Mouse (Mus musculus) thymus, postnatal 4 days (tissue): Measurements from ENCODE around the gene Tns2.
A peak's percentile ranks its signal among the peaks of the same experiment; 100 is the strongest.

Source experiments
- DNase-seq: peaks from one replicate; pipeline ENCODE4 v3.0.0; 2021

Gene Tns2

DNA sequence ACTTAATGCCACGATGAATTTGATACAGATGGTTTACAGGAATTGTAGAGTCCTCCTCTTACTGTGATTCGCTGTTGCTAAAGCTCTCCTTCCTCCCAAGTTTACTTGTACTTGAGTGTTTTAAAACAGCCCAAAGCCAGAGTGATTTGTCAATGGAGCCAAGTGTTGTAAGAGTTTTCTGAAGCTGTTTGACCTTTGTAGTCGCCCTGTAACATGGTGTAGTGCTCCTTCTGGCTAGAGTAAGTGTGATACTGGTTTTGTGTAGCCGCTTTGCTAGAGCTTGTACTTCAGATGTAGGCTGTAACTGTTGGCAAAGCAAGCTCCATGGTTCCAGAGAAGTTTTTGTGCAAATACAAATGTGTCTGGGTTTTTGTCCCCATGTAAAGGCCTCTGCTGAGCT lies 8.0 kb upstream of the Tns2 start:
- DNase-seq = no peak

DNA sequence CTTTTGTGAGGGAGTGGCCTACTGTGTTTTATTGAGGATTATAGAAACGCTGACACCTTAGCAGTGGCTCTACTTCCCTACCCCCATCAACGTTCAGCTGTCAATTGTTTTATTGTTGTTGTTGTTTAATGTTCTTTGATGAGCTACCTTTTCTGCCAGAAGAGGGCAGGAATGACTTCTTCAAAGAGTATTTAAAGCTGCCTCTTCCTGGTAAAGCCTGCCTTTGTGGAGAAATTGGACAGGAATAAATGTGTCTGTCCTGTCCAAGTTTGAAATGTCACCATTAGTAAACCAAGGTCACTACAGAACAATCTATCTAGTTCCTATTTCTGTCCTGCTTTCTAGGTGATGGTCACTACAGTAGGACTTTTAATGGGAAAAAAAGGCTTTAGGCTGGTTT lies 6.1 kb upstream of the Tns2 start:
- no peak for DNase-seq

DNA sequence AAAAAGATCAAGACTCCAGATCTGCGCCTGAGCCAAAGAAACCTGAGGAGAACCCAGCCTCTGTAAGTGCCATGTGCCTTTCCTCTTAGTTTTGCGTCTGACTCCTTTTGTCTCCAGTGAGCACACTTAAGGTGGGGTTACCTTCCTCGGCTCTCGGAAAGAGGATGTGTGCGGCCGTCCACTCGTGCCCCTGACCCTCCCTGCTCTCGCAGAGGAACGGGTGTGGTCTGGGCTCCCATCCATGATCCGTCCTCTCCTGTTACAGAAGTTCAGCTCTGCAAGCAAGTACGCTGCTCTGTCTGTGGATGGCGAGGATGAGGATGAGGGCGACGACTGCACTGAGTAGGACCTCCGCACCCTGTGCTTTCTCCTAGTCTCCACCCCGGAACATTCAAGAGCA lies 5.2 kb upstream of the Tns2 start:
- DNase-seq = no peak

DNA sequence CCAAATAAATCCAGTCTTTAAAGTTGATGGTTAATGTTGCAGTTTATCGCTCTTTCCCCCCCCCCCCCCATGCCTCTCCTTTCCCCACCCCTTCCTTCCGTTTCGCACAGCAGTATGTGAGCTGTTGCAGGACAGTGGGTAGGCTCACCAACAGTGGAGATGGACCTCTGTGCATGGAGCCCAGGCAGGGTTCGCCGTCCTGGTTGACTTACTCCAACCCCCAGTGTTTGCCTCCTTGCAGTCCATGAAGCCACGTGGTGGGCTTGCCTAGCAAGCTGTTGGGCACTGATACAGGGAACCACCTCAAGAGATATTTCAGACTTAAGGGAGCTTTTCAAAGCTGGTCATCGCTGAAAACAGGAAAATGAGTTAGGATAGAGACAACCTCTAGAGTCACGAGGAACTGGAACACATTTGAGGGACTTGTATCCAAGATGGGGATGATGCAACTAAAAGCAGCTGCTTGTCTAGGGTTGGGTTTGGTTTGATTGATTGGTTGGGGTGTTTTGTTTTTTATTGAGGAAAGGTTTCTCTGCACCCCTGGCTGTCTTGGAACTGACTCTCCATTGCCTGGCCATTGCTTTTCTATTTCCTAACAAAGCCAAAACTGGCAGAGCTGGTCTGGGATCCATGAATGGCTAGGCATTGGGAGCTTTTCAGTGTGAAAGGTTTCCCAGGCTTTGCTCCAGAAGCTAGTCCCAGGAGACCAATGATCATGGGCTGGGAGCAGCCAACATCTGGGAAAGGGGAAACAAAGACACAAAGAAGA lies 2.9 kb upstream of the Tns2 start:
- no peak for DNase-seq

- DNase-seq = no peak
Measured at GRCm38 (mm10) chr15:102097991-102098555, 2.1 kb upstream of the Tns2 start.

- DNase-seq = no peak
Measured at GRCm38 (mm10) chr15:102099260-102099659, 953 bp upstream of the Tns2 start.

DNA sequence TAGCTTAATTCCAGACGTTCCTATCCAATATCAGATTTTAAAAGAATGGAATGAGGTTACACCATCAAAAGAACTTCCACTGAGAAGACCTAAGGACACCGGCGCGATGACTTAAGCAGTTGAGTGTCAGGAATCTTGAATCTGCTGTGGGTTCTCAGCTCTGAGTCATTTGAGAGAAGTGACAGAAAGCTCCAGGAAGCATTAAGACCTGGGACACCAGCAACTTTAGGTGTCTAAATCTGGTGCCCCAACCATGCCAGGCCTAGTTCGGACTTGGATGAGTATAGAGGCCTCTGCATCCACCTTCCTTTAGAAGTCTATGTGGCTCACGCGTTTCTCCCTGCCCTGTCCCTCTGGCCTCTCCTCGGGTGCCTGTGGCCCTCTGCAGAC lies 447 bp upstream of the Tns2 start:
- no peak for DNase-seq

GRCm38 (mm10) chr15:102100996-102101671 lies 921 bp downstream of the Tns2 start:
- DNase-seq = no peak

DNA sequence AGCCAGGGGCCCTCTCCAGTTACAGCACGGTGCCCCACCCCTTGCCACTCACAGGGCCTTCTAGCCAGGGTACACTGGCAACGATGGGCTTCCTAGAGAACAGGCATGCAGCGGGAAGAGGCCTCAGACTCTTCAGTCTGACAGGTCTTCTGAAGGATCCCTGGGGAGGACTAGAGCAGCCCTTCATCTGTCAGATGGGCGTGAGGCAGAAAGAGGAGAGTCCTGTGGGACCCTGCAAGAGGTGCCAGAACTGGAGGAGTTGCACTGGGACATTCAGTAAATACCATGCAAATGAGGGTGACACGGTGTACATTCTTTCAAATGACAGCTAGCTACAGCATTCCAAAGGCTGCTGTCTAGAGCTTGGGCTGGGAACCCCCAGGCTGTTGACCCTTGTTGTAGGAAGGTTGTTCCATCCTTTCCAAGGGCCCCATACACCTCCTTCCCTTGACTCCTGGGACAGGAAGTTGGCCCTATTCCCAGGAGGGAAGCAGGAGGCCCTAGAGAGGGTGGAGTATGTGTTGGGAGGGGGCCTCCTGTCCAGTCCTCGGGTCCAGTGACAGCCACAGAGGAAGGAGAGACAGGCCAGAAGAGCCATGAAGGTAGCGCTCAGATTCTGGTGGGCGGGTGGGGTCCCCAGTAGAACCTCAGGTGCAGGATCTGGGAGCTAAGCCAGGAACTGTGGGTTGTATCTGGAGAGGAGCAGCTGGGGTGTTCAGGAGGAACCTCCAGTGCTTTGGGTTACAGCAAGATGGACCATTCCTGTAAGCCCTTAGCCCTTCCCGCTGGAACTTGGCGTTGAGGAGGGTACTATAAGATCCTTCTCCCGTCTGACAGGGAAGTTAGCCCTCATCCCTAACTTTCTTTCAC lies 1.7 kb downstream of the Tns2 start:
- no peak for DNase-seq

DNA sequence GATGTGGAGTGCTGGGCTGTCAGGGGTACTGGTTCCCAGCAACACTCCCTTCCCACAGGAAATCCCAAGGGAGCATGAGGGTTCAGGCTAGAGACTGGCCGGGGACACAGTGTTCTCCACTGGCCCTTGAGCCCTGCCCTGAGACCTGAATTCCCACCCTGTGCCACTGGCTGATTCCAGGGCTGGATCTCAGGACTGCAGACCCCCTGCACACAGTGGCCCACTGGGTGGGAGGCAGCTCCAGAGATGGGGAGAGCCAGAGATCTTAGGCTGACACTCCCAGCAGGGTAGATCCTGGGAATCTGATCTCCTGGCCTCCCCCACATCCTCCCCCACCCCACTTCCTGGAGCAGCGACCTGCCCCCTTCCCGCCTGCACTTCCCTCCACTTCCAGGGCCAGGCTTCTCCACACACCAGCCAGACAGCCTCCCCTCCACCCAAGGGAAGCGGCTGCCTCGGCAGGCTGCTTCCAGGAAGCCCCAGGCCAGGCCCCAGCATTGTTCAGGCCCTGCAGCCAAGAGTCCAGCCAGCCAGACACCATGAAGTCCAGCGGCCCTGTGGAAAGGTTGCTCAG lies 2.4 kb downstream of the Tns2 start:
- no peak for DNase-seq

- no peak for DNase-seq
Measured at GRCm38 (mm10) chr15:102103371-102103946, 3.2 kb downstream of the Tns2 start.

DNA sequence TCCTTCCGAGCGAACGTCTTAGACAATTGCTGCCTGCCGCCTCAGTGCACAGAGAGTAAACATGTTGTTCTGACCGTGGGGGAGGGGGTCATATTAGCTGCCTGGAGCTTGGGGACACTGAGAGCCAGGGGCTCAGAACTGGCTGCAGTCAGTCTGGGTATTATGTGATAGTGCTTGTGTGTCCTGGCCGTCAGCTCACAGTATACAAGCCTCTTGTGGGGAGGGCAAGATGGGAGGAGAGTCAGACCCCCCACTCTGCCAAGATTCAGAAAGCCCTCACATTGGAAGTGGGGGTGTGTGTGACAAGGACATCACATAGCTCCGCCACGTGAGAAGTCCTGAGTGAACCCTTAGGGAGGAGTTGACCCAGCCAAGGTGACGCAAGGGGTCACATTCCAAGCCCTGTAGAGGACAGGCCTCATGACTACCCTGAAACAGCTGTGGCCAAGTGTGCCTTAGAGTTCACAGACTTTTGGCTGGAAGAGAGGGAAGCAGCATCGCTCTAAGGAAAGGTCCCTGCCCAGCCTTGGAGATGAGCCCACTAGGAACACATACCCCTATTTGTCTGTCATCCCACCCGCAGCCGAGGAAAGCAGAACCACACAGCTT lies 3.8 kb downstream of the Tns2 start:
- DNase-seq = no peak

DNA sequence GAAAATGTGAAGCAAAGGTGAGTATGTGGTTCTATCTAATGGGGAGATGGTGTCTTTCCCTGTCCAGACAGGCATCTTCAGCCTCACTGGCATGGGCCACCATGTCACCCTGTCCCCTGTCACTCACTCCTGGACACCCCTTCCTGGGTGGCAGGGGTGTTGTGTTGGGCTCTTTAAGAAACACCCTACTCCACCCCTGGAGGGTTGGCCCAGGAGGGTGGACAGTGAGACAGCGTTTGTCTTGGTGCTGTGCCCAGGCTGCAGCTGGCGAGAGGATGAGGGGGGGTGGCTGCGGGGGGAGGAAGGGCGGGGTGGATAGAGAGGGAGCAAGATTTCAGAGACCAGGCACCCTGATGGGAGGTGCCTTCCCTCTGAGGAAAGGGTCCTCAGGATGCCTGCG lies 5.1 kb downstream of the Tns2 start:
- DNase-seq = no peak

GRCm38 (mm10) chr15:102105764-102106730 lies 5.8 kb downstream of the Tns2 start:
- DNase-seq = peak; percentile 68

GRCm38 (mm10) chr15:102106754-102107456 lies 6.7 kb downstream of the Tns2 start:
- peak; percentile 53 for DNase-seq

DNA sequence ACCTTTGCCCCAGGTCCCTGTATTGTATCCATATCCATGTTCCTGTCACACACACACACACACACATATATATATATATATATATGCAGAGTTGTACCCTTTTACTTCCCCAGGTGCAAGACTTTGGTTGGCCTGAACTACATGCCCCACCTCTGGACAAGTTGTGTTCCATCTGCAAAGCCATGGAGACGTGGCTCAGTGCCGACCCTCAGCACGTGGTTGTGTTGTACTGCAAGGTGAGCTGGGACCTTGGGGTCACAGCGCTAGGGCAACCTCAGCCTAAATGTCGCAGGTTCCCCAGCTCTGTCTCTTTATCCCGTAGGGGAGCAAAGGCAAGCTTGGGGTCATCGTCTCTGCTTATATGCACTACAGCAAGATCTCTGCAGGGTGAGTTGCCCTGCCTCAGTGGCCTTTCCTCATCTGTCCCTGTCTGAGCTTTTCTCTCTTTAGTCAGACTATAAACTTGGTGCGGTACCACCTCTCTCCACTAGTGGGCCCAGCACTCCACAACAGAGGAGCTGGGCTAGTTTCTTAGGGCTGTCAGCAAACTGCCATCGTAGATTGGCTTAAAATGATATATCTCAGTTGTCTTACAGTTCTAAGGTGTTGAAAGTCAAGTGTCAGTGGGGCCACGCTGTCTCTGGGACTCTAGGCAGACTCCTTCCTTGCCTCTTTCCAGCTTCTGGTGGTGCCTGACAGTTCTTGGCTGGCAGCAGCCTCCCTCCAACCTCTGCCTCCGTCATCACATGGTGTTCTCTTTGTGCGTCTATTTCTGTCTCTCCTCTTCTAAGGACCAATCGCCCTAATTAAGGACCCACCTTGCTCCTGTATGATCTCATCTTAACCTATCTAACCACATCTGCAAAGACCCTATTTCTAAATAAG lies 7.7 kb downstream of the Tns2 start:
- peak; percentile 88 for DNase-seq

DNA sequence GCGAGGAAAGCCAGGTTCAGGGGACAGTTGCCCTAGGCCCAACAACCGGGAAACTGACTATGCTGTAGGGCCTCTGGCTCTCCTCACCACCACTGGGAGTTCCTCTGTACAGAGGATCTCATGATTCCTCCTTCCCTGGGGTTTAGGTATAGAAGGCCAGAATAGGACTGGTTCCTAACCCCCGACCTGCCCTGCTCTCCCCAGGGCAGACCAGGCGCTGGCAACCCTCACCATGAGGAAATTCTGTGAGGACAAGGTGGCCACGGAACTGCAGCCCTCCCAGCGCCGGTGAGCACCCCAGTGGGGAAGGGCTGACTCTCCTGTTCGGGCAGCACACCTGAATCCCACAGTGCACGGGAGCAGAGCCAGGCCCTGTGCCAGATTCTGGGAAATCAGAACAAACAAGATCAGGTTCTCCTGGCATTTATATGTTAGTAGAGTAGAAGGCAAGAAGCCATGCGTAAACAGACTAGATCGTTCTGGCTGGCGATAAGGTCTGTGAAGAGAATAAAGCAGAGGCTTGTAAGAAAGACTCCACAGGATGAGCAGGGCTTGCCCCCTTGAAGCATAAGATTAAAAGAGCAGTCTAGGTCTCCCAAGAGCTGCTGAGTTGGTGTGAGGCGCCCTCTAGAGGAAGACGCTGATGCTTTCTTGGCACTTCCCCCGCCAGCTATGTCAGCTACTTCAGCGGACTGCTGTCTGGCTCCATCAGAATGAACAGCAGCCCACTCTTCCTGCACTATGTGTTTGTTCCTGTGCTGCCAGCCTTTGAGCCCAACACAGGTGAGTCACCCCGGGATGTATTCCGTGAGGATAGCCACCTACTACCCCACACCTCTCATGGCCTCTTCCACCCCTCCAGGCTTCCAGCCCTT lies 8.7 kb downstream of the Tns2 start:
- DNase-seq = peak; percentile 87

- no peak for DNase-seq
Measured at GRCm38 (mm10) chr15:102110271-102110670, 10.1 kb downstream of the Tns2 start.
